Mouse (Mus musculus) frontal cortex, adult (tissue): Measurements from ENCODE around the gene B4galt3.
"Not testable (repeated sequence)": the region's sequence is repeated elsewhere in the genome, so short reads cannot be mapped to it uniquely, and the experiment has no call there.

Experiments
- ATAC-seq: cut with Nextera tagmentation; 2 replicates; pipeline ENCODE4 v1.9.2; 2017; ENCODE audit warnings: mild to moderate bottlenecking, moderate library complexity, mixed read lengths; ENCODE audit not compliant: low TSS enrichment

Gene B4galt3

GRCm38 (mm10) chr1:171240911-171241310 is 29.2 kb upstream of the B4galt3 start:
- no peak for ATAC-seq

GRCm38 (mm10) chr1:171241952-171242351 is 28.2 kb upstream of the B4galt3 start:
- not testable (repeated sequence) for ATAC-seq

GRCm38 (mm10) chr1:171245353-171245752 is 24.8 kb upstream of the B4galt3 start:
- ATAC-seq: no peak

- ATAC-seq: peak; percentile 89
Observed at GRCm38 (mm10) chr1:171246709-171247452, 23.2 kb upstream of the B4galt3 start.

- ATAC-seq: no peak
Observed at GRCm38 (mm10) chr1:171247453-171247841, 22.7 kb upstream of the B4galt3 start.

- ATAC-seq: no peak
Observed at GRCm38 (mm10) chr1:171247916-171248315, 22.2 kb upstream of the B4galt3 start.

- ATAC-seq: 0 out of 2 replicates have a peak, but pooled peaks have one; percentile 5
Observed at GRCm38 (mm10) chr1:171248386-171249226, 21.5 kb upstream of the B4galt3 start.

- ATAC-seq: peak; percentile 51
Observed at GRCm38 (mm10) chr1:171249913-171250600, 20.1 kb upstream of the B4galt3 start, which contains the start of gene Adamts4. Adamts4 (plus strand) TSS chr1:171250421.

GRCm38 (mm10) chr1:171250680-171251593 is 19.2 kb upstream of the B4galt3 start, which contains the start of gene Ndufs2:
Ndufs2 (minus strand) TSS chr1:171251388.
- ATAC-seq: peak; percentile 3; the same call in 1 of the 2 replicates

GRCm38 (mm10) chr1:171251594-171252324 is 18.4 kb upstream of the B4galt3 start:
- no peak for ATAC-seq

- no peak for ATAC-seq
Observed at GRCm38 (mm10) chr1:171252415-171252814, 17.7 kb upstream of the B4galt3 start.

- no peak for ATAC-seq
Observed at GRCm38 (mm10) chr1:171256095-171256818, 13.9 kb upstream of the B4galt3 start.

- peak; percentile 62 for ATAC-seq
Observed at GRCm38 (mm10) chr1:171256937-171257548, 13.1 kb upstream of the B4galt3 start.

- ATAC-seq: no peak
Observed at GRCm38 (mm10) chr1:171257781-171258180, 12.3 kb upstream of the B4galt3 start.

- no peak for ATAC-seq
Observed at GRCm38 (mm10) chr1:171258921-171259320, 11.2 kb upstream of the B4galt3 start.

GRCm38 (mm10) chr1:171260316-171260715 is 9.8 kb upstream of the B4galt3 start:
- no peak for ATAC-seq

- peak; percentile 87 for ATAC-seq
Observed at GRCm38 (mm10) chr1:171262594-171263130, 7.5 kb upstream of the B4galt3 start.

- ATAC-seq: peak; percentile 71
Observed at GRCm38 (mm10) chr1:171263185-171263611, 6.9 kb upstream of the B4galt3 start.
